Mouse (Mus musculus) liver, embryonic 14.5 days (tissue): ENCODE results near the gene Psmb3.

Experiments used
- CTCF ChIP-seq: IDR thresholded peaks from 2 replicates; pipeline ENCODE4 v1.5.1; 2016; ENCODE audit warnings: antibody characterized with exemption, low read depth, control low read depth
- EP300 ChIP-seq: IDR thresholded peaks from 2 replicates; pipeline ENCODE4 v1.6.1; 2016; ENCODE audit warnings: antibody characterized with exemption, low read depth

DNA sequence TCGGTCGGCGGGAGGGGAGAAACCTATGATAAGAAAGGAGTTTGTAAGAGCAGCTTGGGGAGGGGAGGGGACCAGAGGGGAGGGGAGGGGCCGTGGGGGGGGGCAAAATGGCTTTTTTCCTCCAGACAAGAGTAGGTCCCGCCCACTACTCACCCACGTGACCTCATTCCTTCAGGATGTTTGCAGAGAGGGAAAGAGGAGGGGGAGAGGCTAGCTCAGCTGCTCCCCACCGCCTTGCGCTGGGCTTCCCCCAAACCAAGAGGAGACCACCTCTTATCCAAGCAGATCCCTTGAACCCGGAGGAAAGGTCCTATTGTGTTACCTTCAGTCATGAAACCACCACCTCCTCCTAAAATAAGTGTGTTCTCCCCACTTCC lies 3.6 kb upstream of the Psmb3 start:
- TF ChIP-seq CTCF = no peak
- no peak for TF ChIP-seq EP300
